Mouse (Mus musculus) testis, adult 2 months (tissue): ENCODE results near the gene Col20a1. TPM values are rescaled to one million over a fixed set of nuclear protein-coding genes. Genes with fewer than 3 reads are reported as not detected.

Experiments
- H3K27ac ChIP-seq: fragments of 200-500 bp; 2 replicates; pipeline ENCODE4 v1.5.1; 2012; ENCODE audit warnings: low read depth, low read length; ENCODE audit not compliant: control insufficient read depth, insufficient read depth
- H3K27me3 ChIP-seq: fragments of 200-500 bp; 2 replicates; pipeline ENCODE4 v1.6.1; 2012; ENCODE audit warnings: mild to moderate bottlenecking, low read length, moderate library complexity; ENCODE audit not compliant: control insufficient read depth, insufficient read depth
- H3K36me3 ChIP-seq: fragments of 200-500 bp; 2 replicates; pipeline ENCODE4 v1.6.1; 2012; ENCODE audit warnings: mild to moderate bottlenecking, low read length; ENCODE audit not compliant: control insufficient read depth, insufficient read depth
- H3K4me1 ChIP-seq: fragments of 200-500 bp; 2 replicates; pipeline ENCODE4 v1.6.1; 2012; ENCODE audit warnings: low read length; ENCODE audit not compliant: control insufficient read depth, insufficient read depth
- H3K4me3 ChIP-seq: fragments of 200-500 bp; 2 replicates; pipeline ENCODE4 v1.5.1; 2012; ENCODE audit warnings: low read depth, mild to moderate bottlenecking, low read length, moderate library complexity, mixed read lengths; ENCODE audit not compliant: control insufficient read depth
- CTCF ChIP-seq: fragments of 200-500 bp; IDR thresholded peaks from 2 replicates; pipeline ENCODE4 v1.5.1; 2012; ENCODE audit warnings: low read depth, mild to moderate bottlenecking, inconsistent platforms, low read length, moderate library complexity; ENCODE audit not compliant: control insufficient read depth, insufficient read depth, insufficient replicate concordance
- POLR2A ChIP-seq: fragments of 200-500 bp; IDR thresholded peaks from 2 replicates; pipeline ENCODE4 v1.6.1; 2012; ENCODE audit warnings: low read depth, mild to moderate bottlenecking, inconsistent platforms, low read length, moderate library complexity; ENCODE audit not compliant: control insufficient read depth
- polyA plus RNA-seq: library from polyadenylated mRNA; depleted of rRNA; stranded (reverse); fragments of >200 nt; gene quantifications from 2 replicates; pipeline ENCODE4 v1.2.3, GENCODE M21; 2012

Gene Col20a1
- polyA plus RNA-seq, 1 experiment, result 52.3 TPM

DNA sequence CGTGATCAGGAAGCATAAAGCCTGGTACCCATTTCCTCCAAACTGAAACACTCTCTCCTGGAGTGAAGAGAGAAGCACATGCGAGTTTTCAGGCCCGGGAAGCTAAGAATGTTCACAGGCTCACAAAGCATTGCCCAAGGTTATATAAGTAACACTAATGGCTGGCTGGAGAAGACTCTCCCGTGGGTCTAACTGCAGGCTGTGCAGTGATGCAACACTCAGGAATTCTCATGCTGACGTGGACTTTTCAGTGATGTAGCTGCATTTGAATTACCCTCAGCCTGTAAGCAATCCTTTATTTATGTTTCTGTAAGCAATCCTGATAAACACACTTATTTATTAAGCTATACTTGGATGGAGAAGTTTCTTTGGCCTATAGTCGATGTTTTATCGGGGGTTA lies 26.7 kb upstream of the Col20a1 start:
- H3K36me3 ChIP-seq, result no peaks in the 10 kb centered on the region
- TF ChIP-seq POLR2A (no peak), CTCF (no peak)
- H3K27me3 ChIP-seq, result no peaks in the 10 kb centered on the region
- no peak overlapping the region for H3K27ac ChIP-seq
- H3K4me3 ChIP-seq, result no peak overlapping the region
- 0 out of 2 replicates have a peak, but pooled peaks cover 4% of the 10 kb centered on the region for H3K4me1 ChIP-seq

DNA sequence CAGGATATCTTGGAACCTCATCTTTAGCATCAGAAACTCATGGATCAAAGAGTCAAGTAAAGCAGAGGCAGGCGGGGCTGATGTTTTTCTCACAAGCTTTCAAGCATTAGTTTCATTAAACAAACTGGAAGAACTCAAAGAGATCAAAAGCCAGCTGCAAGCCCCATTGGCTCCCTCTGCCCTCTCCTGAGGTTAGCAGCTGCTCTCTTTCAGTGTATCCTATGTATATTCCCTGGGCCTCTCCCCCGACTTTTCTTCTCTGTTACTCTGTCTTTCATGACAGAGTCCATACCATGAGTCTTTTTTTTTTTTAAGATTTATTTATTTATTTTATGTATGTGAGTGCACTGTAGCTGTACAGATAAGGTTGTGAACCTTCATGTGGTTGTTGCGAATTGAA lies 26.1 kb upstream of the Col20a1 start:
- Histone ChIP-seq H3K4me3 (no peak overlapping the region), H3K36me3 (no peaks in the 10 kb centered on the region), H3K27ac (no peak overlapping the region), H3K4me1 (no peaks in the 10 kb centered on the region), H3K27me3 (no peaks in the 10 kb centered on the region)
- TF ChIP-seq CTCF (no peak), POLR2A (no peak)

DNA sequence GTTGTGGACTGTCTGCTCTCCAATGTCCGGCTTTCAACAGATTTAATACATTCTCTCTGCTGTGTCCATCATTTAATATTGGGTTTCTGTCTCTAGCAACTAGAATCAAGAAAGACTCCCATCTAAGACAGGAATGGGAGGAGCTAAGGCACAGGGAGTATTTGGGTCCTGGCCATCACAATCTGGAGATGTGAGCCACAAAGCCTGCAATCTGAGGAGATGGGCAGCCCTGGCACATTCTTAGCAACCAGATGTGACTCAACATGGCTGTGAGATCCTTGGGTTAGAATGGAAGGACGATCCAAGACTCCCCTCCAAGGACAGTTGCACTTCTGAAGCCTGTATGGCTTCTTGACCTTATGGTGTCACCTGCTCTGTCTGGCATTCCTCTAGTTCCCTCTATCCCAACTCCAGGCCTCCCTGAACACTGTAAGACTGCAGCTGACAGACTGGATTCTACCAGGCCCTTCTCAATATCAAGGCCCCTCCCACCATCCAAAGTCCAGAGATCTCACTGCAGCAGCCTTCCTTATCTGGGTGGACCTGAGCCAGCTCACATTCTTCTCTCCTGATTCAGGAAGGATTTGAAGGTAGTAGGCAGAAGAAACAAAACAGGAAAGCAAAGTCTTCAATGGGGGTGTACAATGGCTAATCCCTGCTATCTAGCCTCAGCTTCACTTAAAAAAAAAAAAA lies 23.6 kb upstream of the Col20a1 start:
- TF ChIP-seq POLR2A, result no peak
- no peak for TF ChIP-seq CTCF
- no peaks in the 10 kb centered on the region for H3K27me3 ChIP-seq
- peaks cover 3% of the 10 kb centered on the region for H3K4me1 ChIP-seq
- no peak overlapping the region for H3K27ac ChIP-seq
- H3K4me3 ChIP-seq, result no peak overlapping the region
- H3K36me3 ChIP-seq, result no peaks in the 10 kb centered on the region

DNA sequence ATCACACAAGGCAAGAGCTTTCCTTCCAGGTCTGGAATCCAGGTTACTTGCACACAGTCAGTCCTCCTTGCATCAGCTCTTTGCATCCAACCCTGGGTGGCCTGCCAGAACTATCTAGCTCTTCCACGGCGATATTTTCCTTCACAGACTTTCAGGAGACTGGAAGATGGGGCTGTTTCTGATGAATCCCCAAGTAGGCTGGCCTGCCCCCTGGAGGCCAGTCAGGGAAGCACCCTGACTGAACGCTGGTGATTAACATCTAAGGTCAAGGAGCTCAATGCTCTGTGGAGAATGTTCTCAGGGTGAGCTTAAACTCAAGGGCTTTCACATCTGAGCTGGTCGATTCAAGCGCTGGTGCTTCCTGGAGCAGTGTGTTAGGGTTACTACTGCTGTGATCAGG lies 22.4 kb upstream of the Col20a1 start:
- Histone ChIP-seq H3K4me1 (peaks cover 3% of the 10 kb centered on the region), H3K4me3 (no peak overlapping the region), H3K36me3 (no peaks in the 10 kb centered on the region), H3K27me3 (no peaks in the 10 kb centered on the region), H3K27ac (no peak overlapping the region)
- TF ChIP-seq POLR2A, result no peak
- TF ChIP-seq CTCF, result peak; percentile 84; the same call in 1 of the 2 replicates

DNA sequence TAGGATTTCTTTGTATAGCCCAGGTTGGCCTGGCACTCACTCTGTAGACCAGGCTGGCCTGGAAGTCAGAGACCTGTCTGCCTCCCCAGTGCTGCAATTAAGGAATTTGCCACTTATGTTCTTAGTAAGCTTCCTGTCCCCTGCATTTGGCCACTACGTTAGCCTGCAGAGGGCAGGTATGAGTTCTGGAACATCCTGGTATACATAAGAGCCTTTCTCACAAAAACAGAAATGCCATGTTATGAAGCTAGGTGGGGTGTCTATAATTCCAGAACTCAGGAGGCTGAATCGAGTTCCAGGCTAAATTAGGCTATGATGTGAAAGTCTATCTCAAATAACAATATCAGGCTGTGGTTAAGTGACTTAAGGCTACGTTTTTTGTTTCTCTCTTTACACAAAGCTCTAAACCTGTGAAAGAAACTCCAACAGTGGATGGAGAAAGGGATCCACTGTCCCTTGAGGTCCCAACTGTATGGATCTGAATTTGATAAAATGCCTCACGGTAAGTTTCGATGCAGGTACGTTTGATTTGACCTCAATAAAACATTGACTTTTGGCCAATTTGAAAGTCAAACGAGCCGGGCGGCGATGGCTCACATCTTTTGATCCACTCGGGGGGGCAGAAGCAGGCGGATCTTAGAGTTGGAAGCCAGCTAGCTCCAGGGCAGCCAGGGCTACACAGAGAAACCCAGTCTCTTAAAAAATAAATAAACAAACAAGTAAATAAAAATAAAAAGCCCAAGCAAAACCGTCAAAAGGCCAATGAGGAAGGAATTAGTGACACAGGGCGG lies 20.0 kb upstream of the Col20a1 start:
- peak overlapping the region; percentile 87 for H3K27ac ChIP-seq
- H3K4me1 ChIP-seq, result peaks cover 3% of the 10 kb centered on the region
- TF ChIP-seq CTCF (no peak), POLR2A (no peak)
- no peaks in the 10 kb centered on the region for H3K36me3 ChIP-seq
- peak overlapping the region; percentile 91 for H3K4me3 ChIP-seq
- H3K27me3 ChIP-seq, result no peaks in the 10 kb centered on the region

DNA sequence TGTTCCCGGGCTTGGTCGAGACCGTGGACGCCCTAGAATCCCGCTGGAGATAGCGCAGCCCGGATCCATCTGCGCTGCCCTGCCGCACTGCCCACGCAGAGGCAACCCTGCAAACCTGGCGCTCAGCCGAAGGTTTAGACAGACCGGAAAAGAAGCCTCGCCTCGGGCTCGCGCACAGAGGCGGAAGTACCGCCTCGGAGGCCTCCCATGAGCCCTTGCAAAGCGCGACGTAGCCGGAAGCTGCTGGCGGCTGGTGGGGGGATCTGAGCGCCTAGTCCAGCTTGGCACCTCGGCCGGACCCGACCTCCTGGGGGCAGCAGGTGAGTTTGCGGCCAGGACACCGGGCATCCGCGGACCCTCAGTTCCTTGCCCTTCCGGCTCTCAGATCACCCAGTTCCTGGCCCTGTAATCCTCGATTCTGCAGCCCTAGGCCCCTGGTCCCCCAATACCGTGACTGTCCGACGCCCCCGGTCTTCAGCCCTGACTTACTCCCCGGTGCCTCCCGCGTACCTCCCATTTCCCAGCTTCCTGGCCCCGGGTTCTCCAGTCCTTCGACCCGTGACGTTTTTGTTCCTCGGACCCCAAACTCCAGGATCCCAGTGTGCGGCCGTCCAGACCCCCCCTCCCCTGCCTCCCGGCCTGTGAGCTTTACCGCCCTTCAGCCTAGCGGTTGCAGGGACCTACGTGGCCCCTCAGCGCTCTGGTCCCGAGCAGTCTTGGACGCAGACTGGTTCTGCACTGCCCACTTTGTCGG lies 19.1 kb upstream of the Col20a1 start, which contains the start of gene Arfgap1:
Gene Arfgap1 (plus strand): TSS at position 216 of the 754 bp plus-strand sequence.
- no peaks in the 10 kb centered on the region for H3K27me3 ChIP-seq
- peak within 1 kb of the TSS; percentile 87 for H3K27ac ChIP-seq
- peaks cover 3% of the 10 kb centered on the region for H3K4me1 ChIP-seq
- H3K4me3 ChIP-seq, result peak within 1 kb of the TSS; percentile 91
- no peaks in the 10 kb centered on the region for H3K36me3 ChIP-seq
- TF ChIP-seq CTCF (no peak), POLR2A (peak; percentile 82; the same call in 1 of the 2 replicates)

DNA sequence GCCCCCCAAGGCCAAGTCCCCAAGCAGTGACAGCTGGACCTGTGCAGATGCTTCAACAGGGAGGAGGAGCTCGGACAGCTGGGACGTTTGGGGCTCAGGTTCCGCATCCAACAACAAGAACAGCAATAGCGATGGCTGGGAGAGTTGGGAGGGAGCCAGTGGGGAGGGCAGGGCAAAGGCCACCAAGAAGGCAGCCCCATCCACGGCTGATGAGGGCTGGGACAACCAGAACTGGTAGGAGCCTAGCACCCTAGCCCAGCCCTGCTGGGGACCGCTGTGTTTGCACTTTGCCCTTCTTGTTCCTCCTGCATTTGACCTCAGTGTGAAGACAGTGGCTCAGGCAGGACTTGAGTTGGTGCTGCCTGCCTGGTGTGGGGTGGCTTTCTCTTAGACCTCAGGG lies 5.2 kb upstream of the Col20a1 start:
- no peak overlapping the region for H3K4me3 ChIP-seq
- TF ChIP-seq CTCF (no peak), POLR2A (no peak)
- no peak overlapping the region for H3K27ac ChIP-seq
- no peaks in the 10 kb centered on the region for H3K4me1 ChIP-seq
- H3K36me3 ChIP-seq, result no peaks in the 10 kb centered on the region
- no peaks in the 10 kb centered on the region for H3K27me3 ChIP-seq
